Mouse (Mus musculus) v-Abl transformed pro-B cells (cell line): ENCODE data around the gene Col4a3.

Source experiments
- in situ Hi-C, 2 experiments: fragments of 400-800 bp; cut with MboI; formaldehyde crosslinking; loops; one replicate each; pipeline ENCODE4 v1.15.1; 2025; ENCODE audit not compliant: unreplicated experiment in 2 of 2

The Col4a3 gene

DNA sequence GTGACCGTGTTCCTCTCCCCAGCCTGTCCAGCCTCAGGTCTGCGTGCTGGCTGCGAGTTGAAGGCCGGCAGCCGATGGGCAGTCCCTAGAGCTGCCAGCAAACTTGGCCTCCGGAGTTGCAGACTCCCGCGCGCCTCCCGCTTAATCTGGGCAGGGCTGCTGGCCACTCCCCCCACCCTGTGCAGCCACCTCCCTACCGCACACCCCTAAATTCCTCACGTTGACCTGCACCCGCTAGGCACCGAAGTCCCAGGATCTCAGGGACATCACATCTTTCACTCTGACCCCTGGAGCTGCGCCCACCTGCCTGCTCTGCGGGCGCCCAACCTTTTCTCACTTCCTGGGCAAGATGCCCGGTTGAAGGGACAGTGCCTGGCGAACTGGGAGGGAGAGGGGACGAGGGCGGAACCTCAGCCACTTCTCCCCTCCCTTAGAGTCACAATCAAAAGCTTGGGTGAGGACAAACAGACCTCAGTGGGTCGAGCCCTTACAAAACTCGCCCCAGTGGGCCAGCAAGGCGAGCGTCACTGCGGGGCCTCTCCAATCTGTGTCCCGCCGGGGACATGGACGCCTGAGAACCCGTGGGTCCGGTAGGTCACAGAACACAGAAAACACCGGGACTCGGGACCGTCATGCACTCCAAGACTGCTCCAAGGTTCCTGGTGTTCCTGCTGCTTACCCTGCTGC, at the start of gene Col4a3, which contains the start of gene Col4a4:
TSS of gene Col4a3 (plus strand) at position 209 of the 687 bp plus-strand sequence.
TSS of gene Col4a4 (minus strand) at position 137 of the 687 bp plus-strand sequence.
- in situ Hi-C loops: no loop called here

DNA sequence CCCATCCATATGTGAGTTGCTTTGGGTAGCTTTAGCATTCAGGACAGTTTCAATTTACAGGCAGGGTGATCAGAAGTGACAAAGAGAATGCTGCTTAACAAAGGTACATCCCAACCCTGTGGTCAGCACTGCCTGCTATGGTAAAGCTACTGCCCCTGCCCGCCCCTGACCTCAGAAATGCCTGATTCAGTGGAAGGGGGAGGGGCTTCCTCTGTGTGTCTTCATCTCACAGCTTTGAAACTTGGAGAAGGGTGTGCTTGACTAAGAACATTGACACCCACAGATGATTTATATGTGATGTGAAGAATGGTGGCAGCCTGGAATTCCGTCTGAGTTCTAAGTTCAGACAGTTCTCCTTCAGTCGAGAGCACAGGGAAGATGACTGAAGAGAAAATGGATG, 48.9 kb upstream of the Col4a3 start:
- in situ Hi-C loops: no loop called here

DNA sequence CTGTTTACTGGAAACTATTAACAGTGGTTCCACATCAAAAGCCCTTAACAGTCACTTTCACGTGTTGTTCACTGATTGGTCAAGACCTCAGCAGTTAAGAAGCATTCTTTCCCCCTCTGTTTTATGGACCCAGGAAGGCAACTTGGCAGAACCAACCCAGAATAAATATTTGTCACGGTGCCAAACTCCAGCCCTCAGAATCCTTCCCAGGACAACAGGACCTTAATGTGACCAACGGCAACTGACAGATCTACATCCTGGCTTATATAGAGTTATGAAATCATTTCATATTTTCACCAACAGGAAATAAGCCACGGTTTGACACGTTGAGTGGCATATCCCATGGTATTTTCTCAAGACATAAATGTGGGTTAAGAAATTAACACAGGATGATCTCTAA, 46.7 kb upstream of the Col4a3 start:
- in situ Hi-C loops: no loop called here

DNA sequence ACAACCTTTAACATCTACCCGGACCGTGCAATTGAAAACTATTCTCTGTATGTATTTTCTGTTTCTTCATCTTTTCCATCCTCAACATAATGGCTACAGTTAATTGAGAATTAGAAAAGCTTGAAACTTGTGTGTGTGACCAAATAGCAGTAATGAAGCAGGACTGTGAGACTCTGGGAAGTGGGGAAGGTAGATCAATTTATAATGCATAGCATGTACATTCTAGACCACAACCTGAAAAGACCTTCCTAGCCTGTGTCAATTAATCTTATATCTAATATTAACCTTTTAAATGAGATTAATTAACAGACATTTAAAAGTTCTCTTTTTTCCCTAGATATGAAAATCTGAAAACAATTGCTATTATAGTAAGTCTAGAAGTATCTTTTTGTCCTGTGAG, 42.8 kb upstream of the Col4a3 start:
- in situ Hi-C loops: no loop called here

DNA sequence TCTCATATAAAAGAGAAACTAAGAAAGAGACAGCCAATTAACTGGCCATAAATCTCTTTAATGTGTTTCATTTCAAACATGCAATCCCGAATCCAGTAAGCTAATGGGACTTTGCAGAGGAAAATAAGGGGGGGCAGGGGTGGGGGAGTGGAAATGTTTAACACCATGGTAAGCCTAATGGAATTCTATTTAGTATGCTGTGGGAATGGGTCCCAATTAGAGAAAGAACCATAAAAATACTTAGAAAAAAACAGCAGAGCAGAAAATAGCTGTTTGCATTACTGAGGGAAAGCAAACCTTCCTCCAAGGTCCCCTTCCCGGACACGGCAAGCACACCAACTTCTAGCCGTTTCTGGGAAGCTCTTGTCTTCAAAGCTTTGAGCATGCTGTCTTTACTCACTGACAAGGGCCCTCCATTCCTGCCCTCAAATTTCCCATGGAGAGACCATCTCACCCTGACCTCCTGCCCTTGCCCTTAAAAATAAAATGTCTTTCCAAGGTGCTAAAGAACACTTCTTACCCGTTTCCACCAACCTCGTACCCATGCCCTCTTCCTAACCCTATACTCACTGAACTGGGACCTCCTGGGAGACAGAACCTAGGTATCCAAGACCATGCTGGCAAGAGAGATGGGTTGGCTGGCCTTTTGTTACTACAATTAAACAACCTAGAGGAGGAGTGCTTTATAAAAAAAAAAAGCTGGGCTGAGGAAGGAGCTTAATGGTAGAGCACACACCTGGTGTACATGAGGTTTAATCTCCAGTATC, 42.1 kb upstream of the Col4a3 start:
- in situ Hi-C loops: no loop called here

DNA sequence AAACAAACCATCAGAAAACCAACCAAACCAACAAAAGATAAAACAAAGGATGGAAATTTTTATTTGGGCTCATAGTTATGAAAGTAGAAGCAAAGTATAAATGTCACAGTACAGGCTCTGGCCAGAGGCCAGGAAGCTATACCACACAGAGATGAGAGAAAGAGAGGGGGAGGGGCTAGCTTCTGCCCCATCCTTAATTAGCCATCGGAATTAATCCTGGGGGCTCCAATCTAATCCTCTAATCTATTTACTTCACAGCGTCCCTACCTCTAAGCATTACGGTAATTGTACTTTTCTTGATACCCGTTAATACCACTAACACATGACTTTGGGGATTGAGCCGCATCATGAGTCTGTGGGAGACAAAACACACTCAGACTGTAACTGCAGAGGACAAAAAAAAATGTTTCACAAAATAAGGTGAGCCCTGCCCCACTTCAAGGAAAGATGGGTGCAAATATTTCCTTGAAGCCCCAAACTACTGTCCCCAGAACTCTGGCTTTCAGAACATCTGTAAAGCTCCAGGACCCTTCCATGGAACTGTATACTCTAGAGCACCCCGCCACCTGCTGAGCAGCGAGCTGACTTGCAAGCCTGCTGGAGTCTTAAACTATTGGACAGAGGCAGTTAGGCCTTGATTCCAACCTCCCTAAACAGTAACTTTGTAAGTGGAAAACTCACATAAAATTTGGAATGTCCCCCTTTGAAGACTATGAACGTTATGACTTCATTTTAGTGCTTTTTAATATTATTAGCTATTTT, 41.3 kb upstream of the Col4a3 start:
- in situ Hi-C loops: no loop called here

DNA sequence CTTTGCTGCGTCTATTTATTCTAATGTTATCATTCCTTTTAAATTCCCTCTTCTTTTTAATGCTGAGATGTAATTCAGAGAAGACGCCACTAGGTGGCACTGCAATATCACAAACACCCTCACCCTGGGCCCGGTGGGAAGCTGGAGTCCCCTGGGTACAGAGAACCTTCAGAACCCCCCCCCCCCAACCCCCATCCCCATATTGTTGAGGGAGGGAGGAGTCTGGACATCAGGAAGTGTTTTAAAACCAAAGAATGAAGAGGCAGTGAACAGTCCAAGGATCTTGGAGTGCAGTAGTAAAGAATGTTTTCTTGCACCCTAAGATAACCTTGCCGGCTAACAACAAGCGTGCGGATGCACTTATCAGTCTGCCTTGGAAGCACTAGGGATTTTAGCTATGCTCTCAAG, 32.3 kb upstream of the Col4a3 start:
- in situ Hi-C loops: loop anchor here (10.0 to 25.0 kb wide), 4 partner anchors 233 to 1158 kb away; no protein-coding TSS in a partner anchor

DNA sequence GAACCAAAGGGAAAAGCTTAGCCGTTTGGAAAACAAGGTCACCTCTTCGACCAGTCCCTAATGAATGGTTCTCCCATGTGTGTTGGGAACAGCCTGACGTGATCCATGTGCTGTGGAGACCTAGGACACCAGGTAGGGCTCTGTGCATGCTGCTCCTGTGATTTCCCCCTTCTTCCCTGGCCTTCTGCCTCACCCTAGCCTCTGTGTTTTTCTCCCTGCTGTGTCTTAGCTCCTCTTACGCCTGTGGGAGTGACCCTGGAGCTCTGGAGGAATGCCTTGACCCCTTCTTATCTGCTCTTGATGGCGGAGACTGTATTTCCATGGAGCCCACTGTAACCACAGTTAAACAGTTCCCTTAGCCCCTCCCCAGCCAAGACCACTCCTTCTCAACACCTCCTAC, 31.8 kb upstream of the Col4a3 start:
- in situ Hi-C loops: loop anchor here (10.0 to 25.0 kb wide), 4 partner anchors 232 to 1157 kb away; no protein-coding TSS in a partner anchor

DNA sequence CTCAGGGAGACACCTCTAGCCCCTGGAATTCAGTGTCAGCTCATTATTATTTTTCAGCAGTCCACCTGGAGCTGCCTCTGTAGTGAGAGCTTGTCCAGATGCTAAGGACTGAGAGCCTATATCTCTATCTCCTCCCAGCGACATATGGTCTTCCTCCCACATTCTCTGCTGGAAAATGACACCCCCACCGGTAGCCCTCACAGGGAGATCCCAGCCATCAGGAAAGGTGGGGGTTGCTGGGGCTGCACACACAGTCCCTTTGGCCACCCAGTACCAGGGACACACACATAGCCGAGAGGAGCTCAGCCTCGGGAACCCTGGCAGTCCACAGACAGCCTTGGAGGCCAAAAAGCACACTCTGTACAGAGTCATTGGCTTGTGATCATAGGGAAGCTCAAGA, 26.5 kb upstream of the Col4a3 start:
- in situ Hi-C loops: loop anchor here (25.0 kb wide), 3 partner anchors 227 to 1152 kb away; no protein-coding TSS in a partner anchor

DNA sequence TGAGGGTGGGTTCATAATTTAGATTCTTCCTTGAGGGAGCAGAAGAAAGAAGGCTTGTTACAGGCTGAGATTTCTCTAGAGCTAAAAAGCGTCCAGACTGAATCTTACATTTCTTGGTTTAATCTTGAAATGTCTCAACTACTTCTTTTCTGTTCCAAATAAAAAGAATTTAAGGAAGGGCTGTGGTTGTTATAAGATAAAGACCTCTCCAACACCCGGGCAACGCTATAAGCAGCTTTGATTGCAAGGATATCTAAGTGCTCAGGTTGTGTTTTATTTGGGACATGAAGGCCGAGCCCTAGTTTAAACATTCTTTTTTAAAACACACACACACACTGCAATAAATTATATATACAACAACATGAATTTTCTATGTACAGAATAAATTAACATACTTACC, 17.3 kb upstream of the Col4a3 start:
- in situ Hi-C loops: loop anchor here (25.0 kb wide), 3 partner anchors 218 to 1143 kb away; no protein-coding TSS in a partner anchor

DNA sequence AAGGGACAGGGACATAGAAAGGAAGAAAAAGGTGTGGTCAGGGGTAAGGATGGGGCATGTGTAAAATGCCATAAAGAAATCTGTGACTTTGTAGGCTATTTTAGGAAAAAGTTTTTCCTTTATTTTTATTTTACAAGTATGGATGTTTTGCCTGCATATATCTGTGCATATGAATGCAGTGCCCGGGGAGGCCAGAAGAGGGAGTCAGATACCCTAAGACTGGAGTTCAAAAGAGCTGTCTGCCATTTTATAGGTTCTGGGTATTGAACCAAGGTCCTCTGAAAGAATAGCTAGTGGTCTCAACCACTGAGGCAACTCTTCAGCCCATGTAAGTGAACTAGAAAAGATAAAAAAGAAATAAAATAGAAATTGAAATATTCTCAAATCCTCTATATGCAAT, 15.0 kb upstream of the Col4a3 start:
- in situ Hi-C loops: loop anchor here (25.0 kb wide), 3 partner anchors 216 to 1141 kb away; no protein-coding TSS in a partner anchor

DNA sequence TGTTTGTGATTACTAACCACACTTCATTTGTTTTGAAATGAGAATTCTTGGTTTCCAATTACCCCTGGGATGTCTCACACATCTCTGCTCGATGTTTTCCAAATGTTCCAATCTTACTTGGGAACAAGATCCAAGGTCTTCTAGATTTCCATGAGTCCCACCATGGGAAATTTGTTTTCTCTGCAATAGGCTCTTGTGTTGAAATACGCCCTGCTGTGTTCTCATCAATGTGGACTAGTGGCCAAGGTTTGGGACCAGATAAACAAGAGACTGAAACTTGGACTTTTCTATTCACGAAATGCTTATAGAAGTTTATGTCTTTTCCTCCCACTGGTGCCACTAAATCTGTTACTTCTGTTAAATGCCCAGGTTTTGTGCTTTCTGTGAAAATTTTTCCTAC, 11.0 kb upstream of the Col4a3 start:
- in situ Hi-C loops: no loop called here

DNA sequence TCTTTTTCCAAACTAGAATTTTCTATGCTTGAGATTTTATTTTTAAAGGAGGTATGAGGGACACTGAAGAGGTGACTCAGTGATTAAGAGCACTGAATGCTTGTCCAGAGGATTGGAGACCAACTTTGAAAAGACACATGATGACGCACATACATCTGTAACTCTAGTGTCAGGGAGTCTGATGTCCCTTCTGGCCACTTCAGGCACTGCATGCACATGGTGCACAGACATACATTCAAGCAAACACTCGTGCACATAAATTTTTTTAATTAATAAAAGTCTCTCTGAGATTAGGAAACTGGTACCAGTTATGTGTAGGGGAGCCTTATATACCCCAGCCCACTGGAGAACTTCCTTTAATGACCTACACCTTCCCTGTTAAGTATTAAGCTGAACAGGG, 10.5 kb upstream of the Col4a3 start:
- in situ Hi-C loops: no loop called here

DNA sequence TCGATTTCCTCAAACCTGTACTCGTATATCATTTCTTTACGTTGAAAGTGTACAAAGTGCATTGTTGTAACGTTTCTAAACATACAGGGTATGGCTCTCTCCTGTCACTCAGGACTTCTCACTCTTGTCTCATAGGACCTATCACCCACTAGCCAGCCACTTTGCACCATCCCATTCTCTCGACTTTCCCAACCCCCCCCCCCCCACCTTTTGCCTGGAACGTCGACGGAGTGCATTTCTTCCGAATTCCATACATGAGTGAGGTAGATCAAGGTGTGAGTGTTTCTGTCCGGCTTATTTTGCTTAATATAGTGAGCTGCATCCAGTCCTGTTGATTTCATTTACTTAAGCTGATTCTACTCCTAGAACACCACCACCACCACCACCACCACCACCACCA, 9.4 kb upstream of the Col4a3 start:
- in situ Hi-C loops: no loop called here

DNA sequence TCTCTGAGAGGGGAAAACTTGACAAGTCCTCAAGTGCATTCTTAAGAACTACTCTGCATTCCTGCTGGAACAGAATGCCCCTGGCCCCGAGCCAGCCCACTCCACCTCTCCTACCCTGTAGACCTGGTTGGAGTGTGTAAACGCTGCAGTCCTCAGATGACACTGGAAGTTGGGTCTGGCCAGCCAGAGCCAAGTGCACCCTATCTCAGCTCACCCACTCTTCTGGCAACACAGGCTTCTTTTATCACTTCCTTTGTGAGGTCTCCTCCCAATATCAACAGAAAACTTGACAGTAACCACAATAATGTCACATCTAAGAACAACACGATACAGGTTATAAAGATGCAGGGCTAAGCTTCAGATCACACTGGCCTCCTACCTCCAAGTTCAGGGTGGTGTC, 8.8 kb upstream of the Col4a3 start:
- in situ Hi-C loops: no loop called here

DNA sequence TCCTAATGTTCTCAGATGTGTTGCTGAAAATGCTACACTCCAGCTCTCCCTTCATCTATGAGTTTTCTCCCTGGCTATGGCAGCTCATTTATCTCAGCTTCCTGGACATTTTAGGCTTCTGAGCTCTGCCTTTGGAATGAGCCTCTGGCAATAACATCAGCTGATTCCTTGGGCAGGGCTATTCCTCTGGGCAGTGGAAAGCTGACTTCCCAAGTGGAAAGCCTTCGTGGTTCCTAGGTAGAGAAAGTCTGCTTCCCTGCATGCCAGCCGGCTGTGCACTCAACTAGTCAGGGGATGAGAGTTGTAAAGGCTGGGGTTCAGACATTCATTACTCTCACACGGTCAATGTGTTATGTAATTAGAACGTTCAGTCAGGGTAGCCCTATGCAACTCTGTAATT, 8.4 kb upstream of the Col4a3 start:
- in situ Hi-C loops: no loop called here

DNA sequence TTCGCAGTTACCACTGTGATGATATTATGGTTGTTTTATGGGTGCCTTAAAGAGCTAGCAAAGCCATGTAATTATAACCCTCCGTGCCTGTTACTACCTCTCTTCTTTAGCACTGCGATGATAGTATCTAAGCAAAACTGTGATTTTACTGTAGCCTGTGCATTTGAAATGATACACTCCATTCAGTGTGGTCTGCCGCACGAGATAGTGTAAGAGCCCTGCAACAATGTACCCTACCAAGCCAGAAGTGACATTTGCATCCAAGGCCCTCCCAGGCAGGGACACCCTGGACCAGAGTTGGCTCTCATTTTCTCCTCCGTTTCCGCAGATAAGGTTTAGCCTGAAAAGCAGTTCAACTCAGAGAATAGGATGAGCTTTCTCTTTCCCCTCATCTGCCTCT, 740 bp upstream of the Col4a3 start:
- in situ Hi-C loops: no loop called here

DNA sequence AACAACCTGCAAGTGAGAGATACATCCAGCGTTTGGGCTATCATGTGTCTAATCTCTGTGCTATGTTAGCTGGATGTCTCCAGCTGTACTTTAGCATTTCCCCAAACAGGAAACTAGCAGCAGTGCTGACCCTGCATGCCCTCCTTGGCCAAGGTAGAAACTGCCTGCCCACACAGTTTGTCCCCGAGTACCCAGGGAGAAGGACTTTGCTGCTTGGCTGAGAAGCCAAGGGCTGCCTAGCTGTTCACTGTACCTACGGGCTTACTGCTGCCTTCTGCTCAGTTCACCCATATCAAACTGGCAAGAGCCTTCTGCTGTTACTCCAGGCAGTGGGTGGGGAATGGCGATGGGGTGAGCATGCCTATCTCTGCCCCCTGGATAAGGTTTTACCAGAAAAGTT, 3.5 kb downstream of the Col4a3 start:
- in situ Hi-C loops: no loop called here

DNA sequence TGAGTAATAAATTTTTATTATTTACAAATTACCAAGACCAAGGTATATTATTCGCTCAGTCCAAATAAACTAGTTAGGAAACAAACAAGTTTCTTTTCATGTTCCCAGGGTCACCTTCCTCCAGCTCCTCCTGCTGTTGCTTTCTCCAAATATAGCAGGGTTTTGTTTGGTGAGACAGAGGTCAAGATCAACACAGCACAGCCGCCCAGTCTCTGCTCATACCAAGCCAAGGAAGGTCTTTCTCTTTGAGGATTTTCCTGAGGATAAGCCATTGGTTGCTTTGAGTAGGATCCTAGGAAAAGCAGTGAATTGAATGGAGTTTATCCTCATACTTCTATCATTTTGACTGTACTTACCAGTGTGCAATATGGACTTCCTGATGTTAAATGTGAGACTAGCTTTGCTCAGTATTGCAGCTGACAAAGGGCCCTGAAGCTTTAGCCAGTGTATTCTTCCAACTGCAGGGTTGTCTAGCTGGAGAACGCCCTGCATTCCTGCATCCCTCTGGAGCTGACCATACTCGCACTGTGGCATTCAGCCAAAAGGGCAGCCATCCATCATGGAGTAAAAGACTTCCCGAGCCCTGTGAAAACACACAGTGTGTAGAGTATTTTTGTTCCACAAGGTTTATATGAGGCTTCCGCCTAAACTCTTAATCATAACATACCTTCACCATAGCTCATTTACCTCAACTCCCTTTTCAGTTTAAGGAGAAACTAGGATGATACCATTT, 10.3 kb downstream of the Col4a3 start:
- in situ Hi-C loops: no loop called here

DNA sequence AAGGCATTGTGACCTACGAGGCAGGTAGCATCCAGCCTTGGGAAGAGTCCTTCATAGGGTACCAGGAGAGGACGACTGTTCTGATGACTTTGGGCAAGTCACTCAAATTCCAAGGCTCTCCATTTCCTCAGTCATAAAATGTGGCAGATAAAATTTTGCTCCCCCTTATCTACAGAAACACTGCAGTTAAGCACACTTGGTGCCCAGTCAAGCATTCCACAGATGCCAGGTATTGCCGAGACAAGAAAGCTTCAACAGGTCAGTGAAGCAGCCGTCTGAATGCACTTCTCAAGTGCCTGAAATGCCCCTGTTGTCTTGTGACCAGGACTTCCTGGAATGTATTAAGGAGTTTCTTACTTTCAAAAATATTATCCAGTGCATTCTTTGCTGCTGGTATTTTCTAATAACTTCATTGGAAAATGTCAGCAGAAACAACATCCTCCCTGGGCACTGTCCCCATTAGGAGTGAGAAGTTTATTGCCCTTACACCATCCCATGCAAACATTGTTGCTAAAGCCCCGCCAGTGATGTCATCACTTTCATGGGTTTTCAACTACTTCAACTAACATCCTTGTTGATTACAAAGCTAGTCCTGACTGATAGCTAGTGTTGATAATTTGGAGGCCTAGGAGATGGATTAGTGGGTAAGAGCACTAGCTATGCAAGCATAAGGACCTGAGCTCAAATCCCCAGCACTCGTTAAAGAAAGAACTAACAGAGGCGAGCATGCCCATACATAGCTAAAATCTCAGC, 16.7 kb downstream of the Col4a3 start:
- in situ Hi-C loops: no loop called here
